Comparison of ENCODE assay signal across 8 mouse cellular contexts in genomic region chr11:22857705-22858440, GRCm38 (mm10). TPM values are rescaled to one million over a fixed set of nuclear protein-coding genes. Genes with fewer than 3 reads are reported as not detected.
DNase-seq lines count a peak whose midpoint lies in the region; ATAC-seq lines count a peak whose summit lies in the region.

No protein-coding gene starts in this region.

- peak overlapping the region; percentile 77 for H3K4me3 ChIP-seq in kidney, embryonic 14.5 days (ENCODE audit: low read length)
- H3K4me3 ChIP-seq in brown adipose tissue, adult 24 weeks (ENCODE audit: insufficient read depth, low read depth, low read length): peak overlapping the region; percentile 86
- H3K4me3 ChIP-seq in hindbrain, embryonic 12.5 days: peak overlapping the region; percentile 73
- peak overlapping the region; percentile 81 for H3K4me3 ChIP-seq in lung, embryonic 15.5 days

- peak overlapping the region; percentile 95 for H3K4me2 ChIP-seq in kidney, embryonic 14.5 days (replicated peaks; ENCODE audit: low read depth, low read length)
- H3K4me2 ChIP-seq in hindbrain, embryonic 12.5 days (replicated peaks): peak overlapping the region; percentile 99
- peak overlapping the region; percentile 95 for H3K4me2 ChIP-seq in lung, embryonic 15.5 days

- H3K4me1 ChIP-seq in kidney, embryonic 14.5 days (ENCODE audit: control insufficient read depth, insufficient read depth, low read length): peaks cover 15% of the 10 kb centered on the region
- peaks cover 13% of the 10 kb centered on the region for H3K4me1 ChIP-seq in brown adipose tissue, adult 24 weeks (ENCODE audit: control insufficient read depth, insufficient read depth, insufficient read length, low read length)
- peaks cover 19% of the 10 kb centered on the region for H3K4me1 ChIP-seq in hindbrain, embryonic 12.5 days
- H3K4me1 ChIP-seq in lung, embryonic 15.5 days: peaks cover 29% of the 10 kb centered on the region

- H3K36me3 ChIP-seq in kidney, embryonic 14.5 days (ENCODE audit: control insufficient read depth, insufficient read depth, low read length): no peaks in the 10 kb centered on the region
- no peaks in the 10 kb centered on the region for H3K36me3 ChIP-seq in hindbrain, embryonic 12.5 days
- no peaks in the 10 kb centered on the region for H3K36me3 ChIP-seq in lung, embryonic 15.5 days

- H3K27me3 ChIP-seq in kidney, embryonic 14.5 days (ENCODE audit: control insufficient read depth, insufficient read depth, low read length): peaks cover 9% of the 10 kb centered on the region; the same call in 1 of the 2 replicates
- peaks cover 69% of the 10 kb centered on the region for H3K27me3 ChIP-seq in hindbrain, embryonic 12.5 days
- H3K27me3 ChIP-seq in lung, embryonic 15.5 days: peaks cover 12% of the 10 kb centered on the region

- peak overlapping the region; percentile 74 for H3K9ac ChIP-seq in kidney, embryonic 14.5 days (ENCODE audit: low read depth, low read length)
- no peak overlapping the region for H3K9ac ChIP-seq in hindbrain, embryonic 12.5 days
- H3K9ac ChIP-seq in lung, embryonic 15.5 days: peak overlapping the region; percentile 71

- ATAC-seq in kidney, embryonic 14.5 days (ENCODE audit: low FRiP score, low TSS enrichment): no peak
- no peak for ATAC-seq in hindbrain, embryonic 12.5 days (ENCODE audit: low FRiP score)
- no peak for ATAC-seq in lung, embryonic 15.5 days (ENCODE audit: borderline replicate concordance, extremely low read depth, low FRiP score, low TSS enrichment)

- no peaks in the 10 kb centered on the region for H3K9me3 ChIP-seq in kidney, embryonic 14.5 days (ENCODE audit: control insufficient read depth, low read length)
- H3K9me3 ChIP-seq in hindbrain, embryonic 12.5 days (replicated peaks): no peaks in the 10 kb centered on the region
- H3K9me3 ChIP-seq in lung, embryonic 15.5 days: no peaks in the 10 kb centered on the region

- H3K27ac ChIP-seq in kidney, embryonic 14.5 days (ENCODE audit: low read depth, low read length): no peak overlapping the region
- H3K27ac ChIP-seq in brown adipose tissue, adult 24 weeks (replicated peaks; ENCODE audit: low read depth, low read length): peak overlapping the region; percentile 57
- H3K27ac ChIP-seq in hindbrain, embryonic 12.5 days: no peak overlapping the region
- H3K27ac ChIP-seq in lung, embryonic 15.5 days: no peak overlapping the region

- WGBS in kidney, embryonic 14.5 days: 16% methylated on average over 25 of the region's 25 CpGs
- 19% methylated on average over 25 of the region's 25 CpGs for whole genome bisulfite sequencing in hindbrain, embryonic 12.5 days
- 16% methylated on average over 25 of the region's 25 CpGs for WGBS in lung, embryonic 15.5 days

- DNase-seq in kidney, adult 11 months: no peak
- DNase-seq in retina, embryonic 14.5 days (ENCODE audit: low spot score): peak; percentile 30
- DNase-seq in right cerebral cortex, postnatal 14 days: no peak
- DNase-seq in urinary bladder, postnatal 10 days (ENCODE audit: low spot score): no peak

RNA-seq across cellular contexts. Expression of gene B3gnt2, which starts 2.9 kb away (rescaled TPM):
- polyA plus RNA-seq in kidney, embryonic 14.5 days (2014; fragmentation: Nextera tagmentation; extraction: Ambion mirVana): 4.6 and 9.1 TPM in 2 replicates
- polyA plus RNA-seq in brown adipose tissue, adult 24 weeks (2012; ENCODE audit: insufficient read depth, insufficient read length, missing spikeins): not detected in 2 replicates
- polyA plus RNA-seq in hindbrain, embryonic 12.5 days (2016; fragmentation: Nextera tagmentation; extraction: Ambion mirVana): 3.4 and 4.7 TPM in 2 replicates
- polyA plus RNA-seq in lung, embryonic 15.5 days (2015; fragmentation: Nextera tagmentation; extraction: Ambion mirVana): 10.9 and 12.6 TPM in 2 replicates
